Mouse (Mus musculus) limb, embryonic 14.5 days (tissue): ENCODE data around the gene Psmd5. TPM values are rescaled to one million over a fixed set of nuclear protein-coding genes. Genes with fewer than 3 reads are reported as not detected.

Experiments
- ATAC-seq: fragments of 200-750 bp; cut with Nextera tagmentation; 2 replicates; pipeline ENCODE4 v1.8.0; 2017; ENCODE audit warnings: low read depth, moderate number of reproducible peaks, moderate TSS enrichment; ENCODE audit not compliant: low FRiP score
- DNase-seq: peaks from one replicate; pipeline ENCODE4 v3.0.0-alpha.2; 2015; ENCODE audit warnings: low spot score
- H3K27ac ChIP-seq: fragments of 300-500 bp; sonication (generic); replicated peaks from 2 replicates; pipeline ENCODE4 v1.5.1; 2014; ENCODE audit warnings: low read depth, mild to moderate bottlenecking, low read length, moderate library complexity, mixed read lengths
- H3K27me3 ChIP-seq: fragments of 300-500 bp; sonication (generic); 2 replicates; pipeline ENCODE4 v1.6.1; 2014; ENCODE audit warnings: low read length, mixed read lengths; ENCODE audit not compliant: control insufficient read depth, insufficient read depth
- H3K36me3 ChIP-seq: fragments of 300-500 bp; sonication (generic); 2 replicates; pipeline ENCODE4 v1.6.1; 2014; ENCODE audit warnings: mild to moderate bottlenecking, low read length, moderate library complexity, mixed read lengths; ENCODE audit not compliant: control insufficient read depth, insufficient read depth
- H3K4me1 ChIP-seq: fragments of 300-500 bp; sonication (generic); 2 replicates; pipeline ENCODE4 v1.6.1; 2014; ENCODE audit warnings: antibody characterized with exemption, low read length, mixed read lengths; ENCODE audit not compliant: control insufficient read depth, insufficient read depth
- H3K4me2 ChIP-seq: fragments of 300-500 bp; sonication (generic); replicated peaks from 2 replicates; pipeline ENCODE4 v1.6.1; 2014; ENCODE audit warnings: low read depth, mild to moderate bottlenecking, low read length, moderate library complexity; ENCODE audit not compliant: severe bottlenecking
- H3K4me3 ChIP-seq: fragments of 300-500 bp; sonication (generic); replicated peaks from 2 replicates; pipeline ENCODE4 v1.5.1; 2014; ENCODE audit warnings: low read length
- H3K9ac ChIP-seq: fragments of 300-500 bp; sonication (generic); 2 replicates; pipeline ENCODE4 v1.6.1; 2014; ENCODE audit warnings: mild to moderate bottlenecking, low read depth, low read length, moderate library complexity; ENCODE audit not compliant: severe bottlenecking
- H3K9me3 ChIP-seq: fragments of 300-500 bp; sonication (generic); 2 replicates; pipeline ENCODE4 v1.6.1; 2016; ENCODE audit warnings: low read length; ENCODE audit not compliant: control insufficient read depth
- POLR2A ChIP-seq: fragments of 200-500 bp; IDR thresholded peaks from 2 replicates; pipeline ENCODE4 v1.8.0; 2012; ENCODE audit warnings: inconsistent platforms, mild to moderate bottlenecking, moderate library complexity, borderline replicate concordance; ENCODE audit not compliant: insufficient read depth, insufficient read length; ENCODE audit errors: extremely low read depth
- WGBS: fragments of 180-500 bp; shearing (Covaris S2); extraction: QIAGEN DNeasy Blood & Tissue Kit; methylation state at CpG from one replicate; pipeline ENCODE4 v1.1.7; 2014; 5-methylcytosine and 5-hydroxymethylcytosine counted together
- polyA plus RNA-seq, 2 experiments: library from polyadenylated mRNA; depleted of rRNA in 1 of 2; stranded (reverse) in 1 of 2; unstranded in 1 of 2; fragments of >200 nt; fragmentation: Nextera tagmentation in 1 of 2; extraction: Ambion mirVana in 1 of 2; gene quantifications; 2 replicates each; pipeline versions ENCODE4 v1.2.1 to v1.2.3; 2012 to 2014

Psmd5 gene
- 39.4 and 50.5 TPM in 2 replicates for polyA plus RNA-seq (2012; rRNA removed)
- 103 and 105 TPM in 2 replicates for polyA plus RNA-seq (2014; fragmentation: Nextera tagmentation; extraction: Ambion mirVana)

GRCm38 (mm10) chr2:34874816-34875345, at the start of gene Psmd5:
TSS of gene Psmd5 (minus strand) at chr2:34874968.
- Histone ChIP-seq H3K4me2 (0 out of 2 replicates have a peak within 1 kb of the TSS, but pooled peaks have one; percentile 19), H3K4me3 (no peak within 1 kb of the TSS), H3K4me1 (peaks cover 5% of the 10 kb centered on the region), H3K36me3 (no peaks in the 10 kb centered on the region), H3K9me3 (no peaks in the 10 kb centered on the region), H3K27ac (no peak within 1 kb of the TSS), H3K27me3 (peaks cover 25% of the 10 kb centered on the region), H3K9ac (no peak within 1 kb of the TSS; the same call in 1 of the 2 replicates)
- DNase-seq: no peak
- WGBS: 10% methylated on average over 8 of the region's 8 CpGs
- ATAC-seq: no peak
- no peak for TF ChIP-seq POLR2A

GRCm38 (mm10) chr2:34922729-34923128, 48.0 kb upstream of the Psmd5 start:
- Histone ChIP-seq H3K27ac (no peak overlapping the region), H3K9me3 (no peaks in the 10 kb centered on the region), H3K27me3 (peaks cover 4% of the 10 kb centered on the region; the same call in 1 of the 2 replicates), H3K4me1 (peaks cover 12% of the 10 kb centered on the region; the same call in 1 of the 2 replicates), H3K36me3 (no peaks in the 10 kb centered on the region), H3K9ac (no peak overlapping the region), H3K4me3 (no peak overlapping the region), H3K4me2 (no peak overlapping the region)
- ATAC-seq (no peak), DNase-seq (no peak)
- WGBS: 10% methylated on average over 2 of the region's 2 CpGs
- TF ChIP-seq POLR2A: no peak

GRCm38 (mm10) chr2:34920144-34920543, 45.4 kb upstream of the Psmd5 start:
- no peak for TF ChIP-seq POLR2A
- peak; percentile 63 for ATAC-seq
- Histone ChIP-seq H3K9ac (no peak overlapping the region), H3K27me3 (peaks cover 6% of the 10 kb centered on the region), H3K4me3 (no peak overlapping the region), H3K4me2 (no peak overlapping the region), H3K27ac (no peak overlapping the region), H3K4me1 (peaks cover 3% of the 10 kb centered on the region; the same call in 1 of the 2 replicates), H3K36me3 (no peaks in the 10 kb centered on the region), H3K9me3 (no peaks in the 10 kb centered on the region)
- no peak for DNase-seq
- WGBS: 47% methylated on average over 2 of the region's 2 CpGs

- no peak for TF ChIP-seq POLR2A
- Histone ChIP-seq H3K27ac (no peak overlapping the region), H3K27me3 (peaks cover 53% of the 10 kb centered on the region), H3K9ac (no peak overlapping the region), H3K4me2 (no peak overlapping the region), H3K9me3 (no peaks in the 10 kb centered on the region), H3K36me3 (no peaks in the 10 kb centered on the region), H3K4me3 (no peak overlapping the region), H3K4me1 (0 out of 2 replicates have a peak, but pooled peaks cover 3% of the 10 kb centered on the region)
- ATAC-seq (no peak), DNase-seq (no peak)
- 53% methylated on average over 2 of the region's 2 CpGs for WGBS
Observed at GRCm38 (mm10) chr2:34915103-34915502, 40.3 kb upstream of the Psmd5 start.

GRCm38 (mm10) chr2:34914823-34915082, 40.0 kb upstream of the Psmd5 start:
- 0 out of 2 replicates have a peak, but pooled peaks cover 3% of the 10 kb centered on the region for H3K4me1 ChIP-seq
- H3K27me3 ChIP-seq: peaks cover 54% of the 10 kb centered on the region

More at GRCm38 (mm10) chr2:34914823-34915082, 40.0 kb upstream of the Psmd5 start:
- no peaks in the 10 kb centered on the region for H3K9me3 ChIP-seq
- no peak for DNase-seq
- 0 out of 2 replicates have a peak, but pooled peaks have one; percentile 5 for ATAC-seq
- TF ChIP-seq POLR2A: no peak
- peak overlapping the region; percentile 97 for H3K4me2 ChIP-seq
- WGBS: 7% methylated on average over 2 of the region's 2 CpGs
- no peak overlapping the region for H3K4me3 ChIP-seq
- no peak overlapping the region for H3K27ac ChIP-seq
- no peak overlapping the region for H3K9ac ChIP-seq
- no peaks in the 10 kb centered on the region for H3K36me3 ChIP-seq
